Mouse (Mus musculus): ENCODE measurements around the gene Prdx6.
"Not testable (repeated sequence)": the region's sequence is repeated elsewhere in the genome, so short reads cannot be mapped to it uniquely, and the experiment has no call there.

Prdx6 gene

GRCm38 (mm10) chr1:161251417-161252265, 622 bp upstream of the Prdx6 start:
- peak; percentile 39 for DNase-seq (ENCODE audit: low spot score)

DNA sequence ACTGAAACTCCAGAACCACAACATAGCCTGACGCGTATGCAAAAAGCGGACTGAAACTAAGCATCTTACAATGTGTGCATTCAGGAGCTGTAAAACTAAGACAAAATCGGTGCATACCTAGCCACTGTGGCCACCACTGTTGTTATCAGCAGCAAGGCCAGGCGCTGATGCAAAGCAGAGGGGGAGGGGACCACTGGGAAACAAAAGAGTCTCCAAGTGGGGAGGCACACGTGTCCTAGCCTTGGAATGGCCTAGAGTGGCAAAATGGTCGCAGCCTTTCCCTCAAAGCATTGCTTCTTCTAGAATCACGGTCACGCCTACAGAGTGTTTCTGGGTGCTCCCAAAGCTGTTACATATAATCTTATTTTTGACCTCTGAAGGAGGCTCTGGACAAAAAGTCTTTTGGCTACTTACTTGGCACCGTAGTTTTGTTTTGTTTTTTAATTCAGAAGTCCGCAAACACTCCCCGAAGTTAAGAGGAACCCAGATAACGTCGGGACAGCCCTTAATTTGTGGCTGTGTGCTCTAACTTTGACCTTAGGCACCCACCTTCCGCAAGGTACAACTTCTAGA, 902 bp downstream of the Prdx6 start:
- DNase-seq (ENCODE audit: low spot score), result peak; percentile 54

GRCm38 (mm10) chr1:161249442-161249841, 1.6 kb downstream of the Prdx6 start:
- DNase-seq (ENCODE audit: low spot score), result no peak

DNA sequence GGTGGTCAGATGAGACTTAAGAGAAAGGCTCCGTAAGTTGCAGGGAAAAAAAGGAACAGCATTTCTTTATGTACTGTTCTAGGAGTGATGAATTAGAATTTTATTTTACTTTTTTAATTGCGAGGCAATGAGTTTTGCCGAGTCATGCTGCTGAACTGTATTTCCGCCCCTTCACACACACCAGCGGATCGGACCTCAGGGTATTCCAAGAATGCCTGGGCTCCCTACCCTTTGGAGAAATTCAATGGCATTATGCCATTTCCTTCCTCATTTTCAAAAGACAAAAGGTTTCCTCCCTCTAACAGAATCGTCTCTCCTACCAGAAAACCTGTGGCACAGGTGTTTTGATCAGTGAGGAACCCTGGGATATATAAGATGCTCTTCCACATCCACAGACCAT, 2.3 kb downstream of the Prdx6 start:
- DNase-seq (ENCODE audit: low spot score), result no peak

- DNase-seq (ENCODE audit: low spot score), result peak; percentile 53
These were observed 3.1 kb downstream of the Prdx6 start for GRCm38 (mm10) chr1:161247643-161248580.

GRCm38 (mm10) chr1:161247176-161247575, 3.8 kb downstream of the Prdx6 start:
- DNase-seq (ENCODE audit: low spot score), result no peak

DNA sequence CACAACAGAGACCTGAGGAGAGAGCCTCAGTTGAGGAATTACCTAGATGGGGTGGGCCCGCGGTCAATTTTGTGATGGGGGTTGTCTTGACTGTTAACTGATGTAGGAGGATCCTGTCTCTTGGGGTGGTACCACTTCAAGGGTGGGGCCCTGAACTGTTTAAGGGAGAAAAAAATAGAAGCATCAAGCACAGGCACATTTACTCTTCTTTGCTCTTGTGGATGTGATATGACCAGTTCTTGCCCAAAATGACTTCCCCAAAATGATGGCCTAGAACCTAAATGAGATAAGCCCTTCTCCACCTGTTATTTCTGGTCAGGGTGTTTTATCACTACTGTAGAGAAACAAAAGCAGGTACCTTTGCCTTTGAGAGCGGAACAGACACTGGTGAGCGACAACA, 13.3 kb downstream of the Prdx6 start:
- DNase-seq (ENCODE audit: low spot score), result no peak

GRCm38 (mm10) chr1:161237339-161237738, 13.7 kb downstream of the Prdx6 start:
- no peak for DNase-seq (ENCODE audit: low spot score)

DNA sequence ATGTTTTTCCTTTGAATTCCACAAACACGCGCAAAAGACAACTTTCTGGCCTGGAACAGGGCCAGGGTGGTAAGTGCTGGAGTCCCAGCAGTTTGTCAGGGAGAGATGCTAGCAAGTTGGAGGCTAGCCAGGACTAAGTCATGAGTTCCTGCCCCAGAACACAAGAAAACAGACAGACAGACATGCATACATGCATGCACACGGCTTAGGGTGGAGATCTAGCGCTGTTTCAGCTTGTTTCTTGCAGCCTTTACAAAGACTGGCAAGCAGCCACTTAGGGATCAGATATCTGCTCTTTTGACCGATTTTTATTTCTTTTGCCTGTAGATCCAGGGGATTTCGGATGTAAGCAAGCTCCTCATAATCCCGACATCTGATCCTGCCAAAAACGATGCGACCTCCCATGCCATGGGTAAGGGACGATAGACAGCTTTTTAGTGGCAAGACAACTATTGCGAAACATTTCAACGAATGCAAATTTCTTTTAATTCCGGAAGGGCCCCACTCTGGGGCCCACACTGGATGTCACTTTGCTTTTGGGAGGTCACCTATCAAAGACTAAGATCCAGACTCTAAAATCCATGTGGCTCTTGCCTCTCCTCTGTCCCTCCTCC, 17.7 kb downstream of the Prdx6 start:
- no peak for DNase-seq (ENCODE audit: low spot score)

DNA sequence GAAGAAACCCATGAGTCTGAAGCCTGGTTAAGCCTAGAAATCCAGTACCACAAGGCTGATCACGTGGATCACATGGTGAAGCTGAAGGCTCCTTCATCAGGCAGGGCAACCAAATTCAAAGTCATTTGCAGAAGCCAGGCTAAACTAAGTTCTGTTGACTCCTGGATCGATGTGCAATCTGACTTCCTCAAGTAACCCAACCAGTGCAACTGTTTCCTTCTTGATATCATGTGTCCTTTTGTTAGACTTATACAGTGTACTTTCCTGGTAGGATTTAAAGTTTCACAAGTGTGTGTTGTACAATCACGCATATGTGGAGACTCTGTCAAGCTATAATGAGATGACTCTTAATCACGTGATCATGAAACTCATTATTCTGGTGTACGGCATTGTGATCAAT, 18.8 kb downstream of the Prdx6 start:
- no peak for DNase-seq (ENCODE audit: low spot score)

DNA sequence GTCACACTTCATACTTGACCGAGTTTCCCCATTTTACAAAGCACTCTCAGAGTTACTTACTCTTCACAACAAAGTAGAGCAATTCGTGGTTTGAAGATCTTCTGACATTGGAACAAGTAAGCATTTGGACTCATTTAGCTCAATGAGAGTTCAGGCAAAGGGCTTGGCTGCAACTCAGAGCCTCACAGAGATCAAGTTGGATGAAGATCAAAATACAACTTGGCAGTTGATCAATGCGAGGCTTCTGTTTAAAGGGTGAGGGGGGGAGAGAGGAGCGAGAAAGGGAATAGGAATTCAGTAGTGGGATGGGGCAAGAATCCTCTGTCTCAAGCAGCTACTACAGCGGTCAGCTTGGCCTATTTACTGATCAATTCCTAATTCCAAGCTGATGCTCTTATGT, 26.2 kb downstream of the Prdx6 start:
- DNase-seq (ENCODE audit: low spot score), result peak; percentile 44

- no peak for DNase-seq (ENCODE audit: low spot score)
These were observed 31.2 kb downstream of the Prdx6 start for GRCm38 (mm10) chr1:161219816-161220215.

- no peak for DNase-seq (ENCODE audit: low spot score)
These were observed 36.6 kb downstream of the Prdx6 start for GRCm38 (mm10) chr1:161214465-161214864.

DNA sequence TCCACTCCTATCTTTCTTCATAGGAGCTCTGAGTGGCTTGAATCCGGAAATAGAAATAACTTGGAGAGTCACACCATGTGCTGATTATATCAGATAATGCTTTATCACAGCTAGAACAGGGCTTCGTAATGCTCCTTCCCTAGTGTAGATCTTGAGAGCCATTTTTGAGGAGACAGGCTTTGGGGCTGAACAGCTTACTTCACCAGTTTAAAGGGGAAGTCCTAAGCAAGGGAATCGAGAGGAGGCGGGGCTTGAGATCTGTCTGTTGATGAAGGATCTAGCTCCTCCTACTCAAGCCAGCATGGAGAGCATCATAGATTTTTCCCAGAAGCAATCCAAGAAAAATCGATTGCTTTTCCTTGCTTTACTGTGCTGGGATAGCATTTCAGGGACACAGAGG, 51.2 kb downstream of the Prdx6 start:
- no peak for DNase-seq (ENCODE audit: low spot score)

DNA sequence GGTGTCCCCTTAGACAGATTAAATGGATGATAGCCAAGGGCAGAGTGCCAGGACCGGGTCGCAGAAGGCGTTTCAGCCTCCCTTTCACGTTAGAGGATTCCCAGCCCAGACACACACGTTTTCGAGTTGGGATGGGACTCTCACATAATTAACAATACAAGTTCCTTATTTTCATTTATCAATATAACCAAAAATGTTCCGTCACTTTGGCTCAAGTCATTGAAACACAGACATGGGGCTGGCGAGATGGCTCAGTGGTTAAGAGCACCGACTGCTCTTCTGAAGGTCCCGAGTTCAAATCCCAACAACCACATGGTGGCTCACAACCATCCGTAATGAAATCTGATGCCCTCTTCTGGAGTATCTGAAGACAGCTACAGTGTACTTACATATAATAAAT, 54.7 kb downstream of the Prdx6 start:
- DNase-seq (ENCODE audit: low spot score), result not testable (repeated sequence)

GRCm38 (mm10) chr1:161195541-161196351, 55.3 kb downstream of the Prdx6 start:
- peak; percentile 80 for DNase-seq (ENCODE audit: low spot score)

DNA sequence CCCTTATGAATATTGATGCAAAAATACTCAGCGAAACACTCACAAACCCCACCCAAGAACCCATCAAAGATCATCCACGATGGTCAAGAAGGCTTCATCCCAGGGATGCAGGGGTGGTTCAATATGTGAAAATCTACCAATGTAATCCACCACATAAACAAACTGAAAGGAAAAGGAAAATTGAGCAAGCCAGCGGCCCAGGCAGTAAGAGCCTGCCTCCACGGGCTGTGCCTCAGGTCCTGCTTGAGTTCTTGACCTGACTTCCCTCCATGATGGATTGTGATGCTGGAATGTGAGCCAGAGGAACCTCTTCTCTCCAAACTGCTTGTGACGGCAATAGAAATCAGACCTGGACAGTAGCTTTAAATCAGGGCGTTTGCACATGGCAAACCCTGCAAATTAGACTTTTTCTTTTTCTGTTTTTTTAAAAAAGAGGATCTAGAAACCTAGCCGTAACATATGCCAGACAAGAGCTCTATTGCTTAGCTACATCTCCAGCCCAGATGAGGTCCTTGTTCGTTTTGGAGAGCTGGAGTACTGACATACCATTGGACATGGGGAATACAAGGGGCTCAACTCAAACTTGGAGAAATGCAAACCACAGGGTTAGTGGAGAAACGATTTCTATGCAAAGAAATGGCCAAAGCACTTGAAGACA, 60.6 kb downstream of the Prdx6 start:
- DNase-seq (ENCODE audit: low spot score), result no peak
